Mouse (Mus musculus): ENCODE measurements at regions not wholly inside any gene's neighbourhood (a gene's known extent, or its start where the extent isn't known, plus 50 kb on each side); places are given as distances from the start of the nearest gene placed in this dataset.

- Histone ChIP-seq H3K4me2 (replicated peaks; ENCODE audit: low read depth, low read length, severe bottlenecking) (peak overlapping the region; percentile 7; the same call in 1 of the 2 replicates), H3K27me3 (ENCODE audit: control insufficient read depth, insufficient read depth, low read length) (no peaks in the 10 kb centered on the region), H3K9me3 (ENCODE audit: control insufficient read depth, low read length) (no peaks in the 10 kb centered on the region), H3K4me3 (replicated peaks; ENCODE audit: low read length) (no peak overlapping the region), H3K36me3 (ENCODE audit: control insufficient read depth, insufficient read depth, low read length) (no peaks in the 10 kb centered on the region), H3K27ac (replicated peaks; ENCODE audit: low read depth, low read length) (no peak overlapping the region), H3K9ac (ENCODE audit: low read depth, low read length, severe bottlenecking) (no peak overlapping the region), H3K4me1 (ENCODE audit: control insufficient read depth, insufficient read depth, low read length) (peaks cover 14% of the 10 kb centered on the region)
- 49% methylated on average over 24 of the region's 24 CpGs for WGBS
- no peak for TF ChIP-seq POLR2A (IDR thresholded peaks at IDR 0.05; ENCODE audit: borderline replicate concordance, extremely low read depth, insufficient read depth, insufficient read length)
- DNase-seq (ENCODE audit: low spot score) (no peak), ATAC-seq (ENCODE audit: low FRiP score, low read depth) (no peak)
These were observed 66.5 kb upstream of the Acbd6 start for GRCm38 (mm10) chr1:155491205-155492026.

- no peaks in the 10 kb centered on the region for H3K9me3 ChIP-seq (ENCODE audit: control insufficient read depth, low read length)
- no peak overlapping the region for H3K4me3 ChIP-seq (replicated peaks; ENCODE audit: low read length)
- H3K9ac ChIP-seq (ENCODE audit: low read depth, low read length, severe bottlenecking), result no peak overlapping the region
- no peaks in the 10 kb centered on the region for H3K27me3 ChIP-seq (ENCODE audit: control insufficient read depth, insufficient read depth, low read length)
- H3K27ac ChIP-seq (replicated peaks; ENCODE audit: low read depth, low read length), result no peak overlapping the region
- no peak for TF ChIP-seq POLR2A (IDR thresholded peaks at IDR 0.05; ENCODE audit: borderline replicate concordance, extremely low read depth, insufficient read depth, insufficient read length)
- H3K36me3 ChIP-seq (ENCODE audit: control insufficient read depth, insufficient read depth, low read length), result no peaks in the 10 kb centered on the region
- H3K4me1 ChIP-seq (ENCODE audit: control insufficient read depth, insufficient read depth, low read length), result peaks cover 14% of the 10 kb centered on the region
- WGBS, result 87% methylated on average over 6 of the region's 6 CpGs
- ATAC-seq (ENCODE audit: low FRiP score, low read depth) (no peak), DNase-seq (ENCODE audit: low spot score) (no peak)
- no peak overlapping the region for H3K4me2 ChIP-seq (replicated peaks; ENCODE audit: low read depth, low read length, severe bottlenecking)
These were observed 64.6 kb upstream of the Acbd6 start for GRCm38 (mm10) chr1:155493333-155493732.

- WGBS, result 71% methylated on average over 4 of the region's 4 CpGs
- no peaks in the 10 kb centered on the region for H3K27me3 ChIP-seq (ENCODE audit: control insufficient read depth, insufficient read depth, low read length)
- H3K4me2 ChIP-seq (replicated peaks; ENCODE audit: low read depth, low read length, severe bottlenecking), result no peak overlapping the region
- H3K4me3 ChIP-seq (replicated peaks; ENCODE audit: low read length), result no peak overlapping the region
- no peak for TF ChIP-seq POLR2A (IDR thresholded peaks at IDR 0.05; ENCODE audit: borderline replicate concordance, extremely low read depth, insufficient read depth, insufficient read length)
- no peak overlapping the region for H3K27ac ChIP-seq (replicated peaks; ENCODE audit: low read depth, low read length)
- DNase-seq (ENCODE audit: low spot score) (no peak), ATAC-seq (ENCODE audit: low FRiP score, low read depth) (no peak)
- H3K4me1 ChIP-seq (ENCODE audit: control insufficient read depth, insufficient read depth, low read length), result peaks cover 10% of the 10 kb centered on the region
- H3K9ac ChIP-seq (ENCODE audit: low read depth, low read length, severe bottlenecking), result no peak overlapping the region
- H3K9me3 ChIP-seq (ENCODE audit: control insufficient read depth, low read length), result no peaks in the 10 kb centered on the region
- no peaks in the 10 kb centered on the region for H3K36me3 ChIP-seq (ENCODE audit: control insufficient read depth, insufficient read depth, low read length)
These were observed 64.1 kb upstream of the Acbd6 start for GRCm38 (mm10) chr1:155493799-155494198.

GRCm38 (mm10) chr1:155494347-155494746 lies 63.6 kb upstream of the Acbd6 start:
- Histone ChIP-seq H3K9ac (ENCODE audit: low read depth, low read length, severe bottlenecking) (no peak overlapping the region), H3K4me3 (replicated peaks; ENCODE audit: low read length) (no peak overlapping the region), H3K4me1 (ENCODE audit: control insufficient read depth, insufficient read depth, low read length) (peaks cover 8% of the 10 kb centered on the region), H3K9me3 (ENCODE audit: control insufficient read depth, low read length) (no peaks in the 10 kb centered on the region), H3K4me2 (replicated peaks; ENCODE audit: low read depth, low read length, severe bottlenecking) (no peak overlapping the region), H3K36me3 (ENCODE audit: control insufficient read depth, insufficient read depth, low read length) (no peaks in the 10 kb centered on the region), H3K27ac (replicated peaks; ENCODE audit: low read depth, low read length) (no peak overlapping the region), H3K27me3 (ENCODE audit: control insufficient read depth, insufficient read depth, low read length) (no peaks in the 10 kb centered on the region)
- ATAC-seq (ENCODE audit: low FRiP score, low read depth) (no peak), DNase-seq (ENCODE audit: low spot score) (no peak)
- 87% methylated on average over 2 of the region's 2 CpGs for WGBS
- no peak for TF ChIP-seq POLR2A (IDR thresholded peaks at IDR 0.05; ENCODE audit: borderline replicate concordance, extremely low read depth, insufficient read depth, insufficient read length)

- H3K27me3 ChIP-seq (ENCODE audit: control insufficient read depth, insufficient read depth, low read length), result no peaks in the 10 kb centered on the region
- no peak for ATAC-seq (ENCODE audit: low FRiP score, low read depth)
- H3K4me2 ChIP-seq (replicated peaks; ENCODE audit: low read depth, low read length, severe bottlenecking), result no peak overlapping the region
- no peaks in the 10 kb centered on the region for H3K9me3 ChIP-seq (ENCODE audit: control insufficient read depth, low read length)
- no peak overlapping the region for H3K9ac ChIP-seq (ENCODE audit: low read depth, low read length, severe bottlenecking)
- DNase-seq (ENCODE audit: low spot score), result no peak
- no peak overlapping the region for H3K4me3 ChIP-seq (replicated peaks; ENCODE audit: low read length)
- H3K27ac ChIP-seq (replicated peaks; ENCODE audit: low read depth, low read length), result no peak overlapping the region
- WGBS, result 97% methylated on average over 1 of the region's 1 CpGs
- H3K36me3 ChIP-seq (ENCODE audit: control insufficient read depth, insufficient read depth, low read length), result no peaks in the 10 kb centered on the region
- TF ChIP-seq POLR2A (IDR thresholded peaks at IDR 0.05; ENCODE audit: borderline replicate concordance, extremely low read depth, insufficient read depth, insufficient read length), result no peak
- peaks cover 12% of the 10 kb centered on the region for H3K4me1 ChIP-seq (ENCODE audit: control insufficient read depth, insufficient read depth, low read length)
These were observed 58.2 kb upstream of the Acbd6 start for GRCm38 (mm10) chr1:155499735-155500134.

Data from limb, embryonic 14.5 days (tissue).